Mouse (Mus musculus) kidney, adult 11 months (tissue): ENCODE results near the gene Gpa33.

ENCODE experiments used
- DNase-seq: peaks from one replicate; pipeline ENCODE4 v3.0.0; 2022

Gpa33 gene

GRCm38 (mm10) chr1:166167405-166167804 lies 37.4 kb downstream of the Gpa33 start:
- DNase-seq, result no peak

DNA sequence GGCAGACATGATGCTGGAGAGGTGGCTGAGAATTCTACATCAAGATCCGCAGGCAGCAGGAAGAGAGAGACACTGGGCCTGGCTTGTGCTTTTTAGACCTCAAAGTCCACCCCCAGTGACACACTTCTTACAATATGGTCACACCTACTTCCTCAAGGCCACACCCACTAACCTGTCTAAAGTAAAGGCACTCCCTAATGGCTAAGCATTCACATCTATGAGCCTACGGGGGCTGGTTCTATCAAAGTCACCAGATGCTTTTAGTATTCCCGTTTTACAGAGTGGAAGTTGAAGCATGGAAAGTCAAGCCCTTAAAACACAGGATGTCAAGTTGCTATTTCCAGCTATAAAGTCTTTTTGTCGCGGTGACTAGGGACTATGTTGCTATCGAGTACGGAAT lies 38.0 kb downstream of the Gpa33 start:
- DNase-seq, result no peak

- no peak for DNase-seq
Measured at GRCm38 (mm10) chr1:166169713-166170112, 39.7 kb downstream of the Gpa33 start.

DNA sequence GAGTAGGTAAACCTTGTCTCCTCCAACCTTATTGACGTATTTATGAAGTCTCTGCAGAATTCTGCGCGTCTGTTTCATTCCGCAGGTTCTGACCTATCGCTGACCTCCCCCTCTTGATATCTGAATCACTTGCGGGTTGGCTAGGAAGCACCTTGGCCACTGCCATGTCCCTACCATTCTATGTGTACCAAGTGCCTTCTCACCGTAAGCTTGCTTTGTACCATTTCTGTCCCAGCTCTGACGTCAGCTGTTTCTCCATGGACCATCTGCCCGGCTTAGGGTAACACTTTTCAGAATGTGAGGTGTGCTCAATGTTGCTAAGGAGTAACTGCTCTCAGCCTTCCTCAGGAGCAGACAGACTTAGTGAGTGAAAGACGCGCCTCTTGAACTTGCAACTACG lies 40.8 kb downstream of the Gpa33 start:
- DNase-seq, result no peak

- no peak for DNase-seq
Measured at GRCm38 (mm10) chr1:166172992-166173391, 43.0 kb downstream of the Gpa33 start.

DNA sequence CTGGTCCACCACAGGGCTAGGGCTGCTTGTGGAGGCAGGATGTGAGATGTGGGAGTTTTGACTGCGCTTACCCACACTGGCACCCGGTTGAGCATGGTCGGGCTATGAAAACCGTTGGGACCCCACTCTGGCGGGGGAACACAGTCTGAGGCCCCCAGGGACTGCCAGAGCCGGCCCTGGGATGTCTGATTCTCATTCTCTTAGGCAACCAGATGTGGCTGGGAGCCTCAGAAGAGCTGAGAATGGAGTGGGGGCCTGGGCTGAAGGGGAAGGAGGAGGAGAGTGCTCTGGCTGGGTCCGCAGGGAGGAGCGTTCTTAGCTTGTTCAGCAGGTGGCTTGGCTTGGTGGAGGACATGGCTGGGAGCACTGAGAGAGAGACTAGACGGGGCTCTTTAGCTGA lies 43.6 kb downstream of the Gpa33 start:
- DNase-seq, result no peak

DNA sequence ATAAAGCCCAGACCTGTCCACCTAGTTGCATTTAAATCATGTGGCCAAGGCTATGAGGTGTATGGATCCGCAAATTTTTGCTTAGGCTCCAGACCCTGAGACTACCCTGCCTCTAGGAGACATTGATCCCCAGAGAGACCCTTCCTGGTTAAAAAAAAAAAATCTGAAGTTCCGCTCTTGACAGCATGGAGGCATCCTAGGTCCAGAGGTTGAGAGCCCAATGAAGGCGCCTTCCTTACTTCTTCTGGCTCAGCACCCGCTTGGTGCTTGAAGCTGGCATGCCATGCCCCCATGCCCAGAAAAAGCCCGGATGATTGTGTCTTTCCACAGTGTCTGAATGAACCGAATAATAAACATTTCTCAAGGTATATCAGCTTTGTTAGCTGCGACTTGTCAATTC lies 51.5 kb downstream of the Gpa33 start:
- DNase-seq, result no peak

DNA sequence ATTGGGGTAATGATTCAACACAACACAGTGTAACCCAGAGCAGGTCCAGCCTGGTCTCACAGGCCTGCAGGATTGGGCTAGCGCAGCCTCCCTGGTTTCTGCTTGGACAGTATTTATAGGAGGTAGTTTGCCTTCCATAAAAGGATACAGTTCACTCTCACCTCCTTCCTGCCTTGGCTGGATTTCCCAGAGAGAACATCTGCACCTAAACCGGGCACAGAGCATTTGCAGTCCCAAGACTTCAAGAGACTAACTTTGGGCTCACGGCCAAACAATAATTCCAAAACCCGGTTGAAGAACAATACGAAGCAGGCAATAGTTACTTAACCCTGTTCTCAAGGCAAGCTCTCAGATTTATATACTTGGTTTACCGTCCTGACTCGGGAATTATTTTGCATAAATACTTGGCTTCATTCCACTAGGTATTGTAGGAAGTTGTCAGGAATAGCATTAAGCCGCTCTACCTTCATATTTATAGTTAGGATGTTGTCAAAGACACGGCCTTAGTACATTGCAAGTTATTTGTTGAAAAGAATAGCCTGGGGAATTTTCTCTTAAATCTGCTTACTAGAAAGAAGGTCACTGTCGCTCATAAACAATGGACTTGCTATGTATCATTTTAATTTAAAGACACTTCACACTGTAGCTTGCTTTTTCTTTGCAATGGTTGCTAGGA lies 53.1 kb downstream of the Gpa33 start:
- no peak for DNase-seq

DNA sequence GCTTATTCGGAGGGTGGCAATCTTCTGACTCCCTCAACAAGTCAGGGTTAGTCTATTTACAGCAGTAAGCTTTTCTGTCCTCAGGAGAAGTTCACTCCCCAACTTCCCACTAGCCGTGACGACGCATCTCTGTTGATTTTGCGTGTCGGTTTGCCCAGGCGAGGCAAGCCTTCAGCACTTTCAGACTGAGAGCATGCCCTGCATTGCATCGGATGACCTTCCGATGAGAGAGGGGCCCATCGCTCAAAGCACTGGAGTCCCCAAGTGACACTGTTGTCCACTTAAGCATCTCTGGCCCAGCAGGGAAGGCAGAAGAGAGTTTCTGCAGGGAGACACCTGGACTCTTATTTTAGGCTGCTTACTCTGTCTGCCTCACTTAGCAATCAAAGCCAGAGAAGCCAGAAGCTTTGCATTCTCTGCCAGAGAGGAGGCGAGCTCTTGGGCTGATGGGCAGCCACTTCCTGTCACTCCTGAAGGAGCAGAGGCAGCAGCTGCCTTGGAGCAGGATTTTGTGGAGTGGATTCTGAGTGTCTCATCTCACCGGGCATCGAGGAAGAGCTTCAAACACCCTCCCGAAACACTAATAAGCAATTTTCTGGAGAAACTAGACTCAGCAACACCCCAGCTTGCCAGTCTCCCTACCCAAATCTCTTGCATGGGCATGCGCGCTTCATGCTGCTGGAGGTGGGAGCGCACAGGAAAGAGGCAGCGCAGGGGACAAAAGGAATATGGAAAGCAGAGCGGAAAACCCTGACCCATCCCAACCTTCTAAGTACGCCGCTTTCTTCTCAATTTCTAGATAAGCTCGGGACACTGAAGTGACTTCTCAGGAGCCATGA lies 54.6 kb downstream of the Gpa33 start:
- no peak for DNase-seq

GRCm38 (mm10) chr1:166185357-166185756 lies 55.3 kb downstream of the Gpa33 start:
- no peak for DNase-seq

DNA sequence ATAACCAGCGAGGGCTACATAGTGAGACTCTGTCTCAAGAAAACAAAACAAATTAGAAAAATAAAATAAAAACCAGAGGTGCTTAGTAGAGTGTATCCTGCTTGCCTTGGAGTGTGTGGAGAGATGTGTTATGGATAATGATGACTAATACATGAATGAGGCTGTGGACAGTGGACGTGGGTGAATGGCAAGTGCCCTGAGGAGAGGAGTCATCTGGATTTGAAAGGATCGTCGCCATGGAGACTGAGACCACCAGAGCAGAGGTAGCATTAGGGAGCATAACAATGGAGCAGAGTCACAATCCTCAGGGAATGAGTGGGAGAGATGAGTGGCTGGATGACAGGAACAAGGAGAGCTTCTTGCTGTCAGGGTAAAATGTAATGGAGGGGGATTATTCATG lies 59.8 kb downstream of the Gpa33 start:
- DNase-seq, result no peak

DNA sequence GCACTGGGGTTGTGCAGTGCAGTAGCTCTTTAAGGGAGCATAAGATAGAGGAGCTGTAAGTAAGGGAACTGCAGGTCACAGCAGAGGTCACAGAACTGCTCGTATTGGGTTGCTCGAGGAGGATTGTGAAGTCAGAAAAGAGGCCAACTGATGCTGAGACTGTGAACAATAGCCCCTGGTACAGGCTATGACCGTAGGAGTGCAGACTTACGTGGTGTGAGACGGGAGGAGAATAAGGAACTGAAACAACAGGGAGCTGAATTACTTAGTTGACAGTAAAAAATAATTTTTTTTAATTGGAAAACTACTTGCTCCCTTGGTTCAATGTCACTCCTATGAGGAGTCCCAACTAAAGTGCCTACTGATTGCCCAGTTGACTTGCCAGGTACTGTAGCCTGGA lies 74.1 kb downstream of the Gpa33 start:
- no peak for DNase-seq

DNA sequence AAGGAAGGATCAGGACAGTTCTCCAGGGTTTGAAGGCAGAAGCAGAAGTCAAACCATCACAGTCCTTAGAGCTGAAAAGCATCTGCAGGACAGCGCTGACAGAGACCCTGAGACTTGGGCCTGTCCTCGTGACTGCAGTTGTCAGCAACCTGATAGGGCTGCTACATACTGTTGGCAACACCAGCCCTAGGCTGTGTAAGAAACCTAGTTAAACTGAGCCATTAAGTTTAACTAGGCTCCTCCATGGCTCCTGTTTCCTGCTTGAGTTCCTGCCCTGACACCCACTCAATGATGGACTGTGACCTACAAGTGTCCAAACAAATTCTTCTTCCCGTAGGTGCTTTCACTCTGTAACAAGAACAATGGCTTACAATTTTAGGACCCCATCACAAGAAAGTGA lies 75.1 kb downstream of the Gpa33 start:
- no peak for DNase-seq

- no peak for DNase-seq
Measured at GRCm38 (mm10) chr1:166209371-166209770, 79.3 kb downstream of the Gpa33 start.

GRCm38 (mm10) chr1:166214181-166214580 lies 84.1 kb downstream of the Gpa33 start:
- no peak for DNase-seq
